Mouse (Mus musculus): ENCODE measurements around the gene Nlgn3. TPM values are rescaled to one million over a fixed set of nuclear protein-coding genes. Genes with fewer than 3 reads are reported as not detected.
A peak's percentile ranks its signal among the peaks of the same experiment; 100 is the strongest.
"Not testable (repeated sequence)": the region's sequence is repeated elsewhere in the genome, so short reads cannot be mapped to it uniquely, and the experiment has no call there.

The Nlgn3 gene
- total RNA-seq, 2 experiments from 2014 or later = 210 to 217 TPM

DNA sequence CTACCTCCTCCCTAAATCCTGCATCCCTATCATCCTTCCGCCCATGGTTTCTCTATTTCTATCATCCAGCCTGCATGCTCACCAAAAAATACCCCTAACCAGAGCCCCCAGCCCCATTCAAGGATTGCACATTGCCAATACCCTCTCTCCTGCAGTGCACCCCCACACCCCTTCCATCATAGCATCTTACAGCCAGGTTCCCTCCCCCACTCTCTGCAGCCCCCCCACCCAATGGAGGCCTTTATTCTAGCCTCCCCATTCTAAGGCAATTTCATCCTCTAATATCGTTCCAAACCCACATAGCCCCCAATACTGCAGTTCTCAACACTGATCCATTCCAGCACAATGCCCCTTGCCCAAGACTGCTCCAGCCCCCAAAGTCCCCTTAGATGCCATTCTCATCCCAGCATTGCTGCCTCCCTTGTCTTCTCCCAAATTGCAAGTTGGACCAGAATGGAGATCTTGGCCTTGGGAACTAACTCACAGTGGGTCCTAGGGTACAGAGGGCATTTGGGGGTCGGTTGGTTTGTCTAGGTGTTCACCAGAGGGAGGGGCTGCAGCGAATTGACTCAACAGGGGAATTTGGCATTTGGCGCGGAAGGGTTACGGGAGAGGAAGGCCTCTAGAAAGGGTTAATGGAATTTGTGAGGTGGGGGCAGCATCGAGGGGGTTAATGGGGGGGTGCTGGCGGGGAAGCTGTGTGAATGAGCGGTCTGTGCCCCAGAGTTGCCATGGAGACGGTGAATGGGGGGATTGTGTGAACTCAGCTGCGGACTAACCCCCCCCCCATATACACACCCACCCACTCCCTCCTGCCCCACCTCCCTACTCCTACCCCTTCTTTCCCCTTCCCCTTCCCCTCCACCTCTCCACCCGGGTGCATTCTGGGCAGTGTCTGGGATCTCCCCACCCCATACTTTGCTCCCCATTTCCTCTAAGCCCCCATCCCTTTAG lies 782 bp downstream of the Nlgn3 start:
- peak; percentile 35 to 47 for DNase-seq (ENCODE audit: low spot score in 2 of 2)

DNA sequence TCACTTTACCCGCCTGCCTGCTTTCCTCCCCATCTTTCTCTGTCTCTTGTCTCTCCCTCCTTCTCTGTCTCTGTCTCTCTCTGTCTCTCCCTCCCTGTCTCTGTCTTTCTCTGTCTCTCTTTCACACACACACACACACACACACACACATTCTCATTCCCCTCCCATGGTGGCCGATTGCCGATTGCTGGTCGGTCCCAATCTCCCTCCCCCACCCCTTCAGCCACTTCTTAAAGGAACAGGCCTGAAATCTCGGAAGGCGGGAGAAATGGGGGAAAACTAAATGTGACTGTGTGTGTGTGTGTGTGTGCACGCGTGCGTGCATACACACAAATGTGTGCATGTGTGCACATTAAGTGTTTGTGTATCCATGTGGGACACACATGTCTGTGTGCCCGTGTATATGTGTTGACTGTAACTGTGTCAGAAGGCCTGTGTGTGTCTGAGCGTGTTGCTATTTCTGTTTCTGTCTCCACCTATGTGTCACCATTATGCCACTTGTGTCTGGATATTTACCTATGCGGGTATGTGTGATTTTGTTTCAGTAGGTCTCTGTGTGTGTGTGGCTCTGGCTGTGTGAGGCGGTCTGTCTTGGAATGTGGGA lies 1.6 kb downstream of the Nlgn3 start:
- no peak for DNase-seq (ENCODE audit: low spot score in 2 of 2)

DNA sequence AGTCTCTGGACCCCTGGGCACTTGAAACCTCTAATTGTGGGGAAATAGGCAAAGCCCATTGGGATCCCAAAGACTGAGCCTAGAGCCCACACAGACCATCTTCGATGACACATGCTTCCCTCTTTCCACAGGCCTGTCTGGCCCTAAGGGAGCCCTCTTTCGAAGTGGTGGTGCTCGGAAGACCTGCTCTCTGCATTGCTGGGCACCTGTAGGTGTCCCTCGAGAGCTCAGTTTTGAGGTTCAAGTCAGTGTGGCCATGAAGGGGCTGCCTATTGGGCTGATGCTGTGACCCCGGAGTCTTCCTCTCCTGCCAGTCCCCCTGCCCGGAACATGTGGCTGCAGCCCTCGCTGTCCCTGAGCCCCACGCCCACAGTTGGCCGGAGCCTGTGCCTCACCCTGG lies 2.7 kb downstream of the Nlgn3 start:
- peak in 1 of 2 experiments; percentile 30 for DNase-seq (ENCODE audit: low spot score in 2 of 2)

DNA sequence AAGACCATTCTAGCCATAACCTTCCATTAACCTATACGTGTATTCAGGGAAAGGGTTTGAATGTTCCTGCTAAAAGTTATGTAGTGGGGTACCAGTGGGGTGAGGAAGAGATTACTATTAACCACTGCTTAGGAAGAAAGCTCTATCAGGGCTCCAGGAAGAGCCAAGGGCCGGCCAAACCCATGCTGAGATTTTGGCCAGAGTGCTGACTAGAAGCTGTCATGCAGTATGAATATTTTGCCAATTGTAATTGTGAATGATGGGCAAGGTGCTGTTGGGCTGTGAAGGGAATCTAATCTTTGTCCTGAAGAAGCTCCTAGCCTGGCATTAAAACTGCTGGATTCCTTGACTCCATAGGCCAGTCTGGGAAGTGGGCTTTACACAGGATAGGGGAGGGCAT lies 5.7 kb downstream of the Nlgn3 start:
- DNase-seq (ENCODE audit: low spot score in 2 of 2) = no peak

DNA sequence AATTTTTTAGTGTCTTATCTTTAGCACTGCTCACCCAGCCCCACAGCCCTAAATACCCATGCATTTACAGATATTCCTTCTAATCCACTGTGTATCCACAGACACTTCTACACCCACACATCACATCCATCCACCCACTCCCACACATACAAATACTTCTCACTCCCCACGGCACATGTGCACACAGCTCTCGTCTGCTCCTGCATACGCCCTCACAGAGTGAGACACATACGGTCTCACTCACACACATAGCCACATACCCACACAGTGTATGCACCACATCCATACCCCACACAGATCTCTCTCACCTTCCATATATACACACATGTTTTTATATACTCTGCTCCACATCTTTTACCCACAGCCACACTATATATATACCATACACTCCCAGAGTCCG lies 10.3 kb downstream of the Nlgn3 start:
- DNase-seq (ENCODE audit: low spot score in 2 of 2) = no peak

DNA sequence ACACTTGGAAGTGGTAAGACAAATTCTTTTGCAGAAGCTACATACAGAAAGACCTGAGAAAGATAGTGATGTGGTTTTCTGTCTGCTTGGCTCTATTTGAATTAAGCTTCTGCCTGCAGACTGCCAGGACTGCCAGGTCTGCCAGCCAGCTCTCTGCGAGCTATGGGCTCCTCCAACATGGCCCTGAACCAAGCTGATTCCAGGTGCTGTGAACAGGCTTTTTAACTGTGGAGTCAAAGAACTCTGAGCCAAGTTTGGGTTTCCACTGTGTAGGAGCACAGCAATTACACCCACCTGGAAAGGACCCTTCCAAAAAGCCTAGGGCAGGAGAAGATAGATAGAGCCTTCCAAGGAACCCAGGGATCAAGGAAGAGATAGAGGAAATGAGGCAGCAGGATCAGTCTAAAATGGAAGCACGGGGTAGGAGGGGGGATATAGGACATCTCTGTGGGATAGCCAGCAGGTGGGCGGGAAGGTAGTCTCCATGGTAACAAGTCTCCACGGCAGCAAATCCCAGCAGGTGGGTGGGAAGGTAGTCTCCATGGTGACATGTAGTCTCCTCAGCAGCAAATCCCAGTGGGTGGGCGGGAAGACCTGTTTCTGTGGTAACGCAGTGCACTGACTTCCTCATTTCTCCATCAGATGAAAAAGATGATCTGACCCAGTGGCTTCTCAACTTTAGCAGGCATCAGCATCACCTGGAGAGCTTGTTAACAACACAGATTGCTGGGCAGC lies 14.8 kb downstream of the Nlgn3 start:
- peak; percentile 45 to 60 for DNase-seq (ENCODE audit: low spot score in 2 of 2)

DNA sequence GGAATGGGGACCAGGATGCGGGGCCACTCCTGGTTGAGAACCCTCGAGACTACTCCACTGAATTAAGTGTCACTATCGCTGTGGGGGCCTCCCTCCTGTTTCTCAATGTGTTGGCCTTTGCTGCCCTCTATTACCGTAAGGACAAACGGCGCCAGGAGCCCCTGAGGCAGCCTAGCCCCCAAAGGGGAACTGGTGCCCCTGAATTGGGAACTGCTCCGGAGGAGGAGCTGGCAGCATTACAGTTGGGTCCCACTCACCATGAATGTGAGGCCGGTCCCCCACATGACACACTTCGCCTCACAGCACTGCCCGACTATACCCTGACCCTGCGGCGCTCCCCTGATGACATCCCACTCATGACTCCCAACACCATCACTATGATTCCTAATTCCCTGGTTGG lies 20.8 kb downstream of the Nlgn3 start:
- DNase-seq (ENCODE audit: low spot score in 2 of 2) = no peak

DNA sequence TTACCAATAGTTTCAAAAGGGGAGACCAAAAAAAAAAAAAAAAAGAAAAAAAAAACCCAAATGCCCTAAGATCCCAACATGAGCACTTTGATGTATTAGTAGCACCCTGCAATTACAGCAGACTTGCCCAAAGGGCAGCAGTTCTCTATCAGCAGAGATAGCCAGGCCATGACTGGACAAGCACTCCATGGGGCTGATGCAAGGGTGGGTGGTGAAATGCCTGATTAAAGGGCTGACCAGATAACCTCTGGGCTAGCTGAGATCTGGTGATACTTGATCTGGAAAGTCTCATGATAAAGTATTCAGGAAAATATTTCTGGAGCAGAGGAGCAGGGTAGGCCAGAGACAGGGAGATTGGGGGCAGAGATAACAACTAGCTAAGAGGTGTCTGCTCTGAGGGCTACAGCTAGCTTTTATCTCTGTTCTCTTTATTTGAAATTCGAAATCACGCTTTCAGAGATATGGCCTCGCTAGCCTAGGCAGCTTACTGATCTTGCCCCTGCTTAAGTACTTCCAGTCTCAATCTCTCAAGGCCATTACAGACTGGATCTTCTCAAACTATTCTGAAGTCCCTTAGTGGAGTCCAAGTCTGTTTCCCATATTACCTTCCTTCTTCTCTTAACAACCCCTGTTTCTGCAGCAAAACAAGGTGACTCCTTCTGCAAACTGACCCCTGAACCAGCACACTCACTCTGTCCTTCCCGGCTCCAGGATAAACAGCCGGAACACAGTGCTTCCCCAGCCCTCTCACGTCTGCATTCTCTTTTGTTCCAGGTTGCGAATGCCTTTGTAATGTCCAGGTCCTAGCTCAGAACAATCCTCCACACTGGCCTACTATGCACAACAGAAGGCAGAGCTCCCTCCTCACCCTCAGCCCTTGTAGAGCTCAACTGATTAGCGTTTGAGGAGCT lies 27.3 kb downstream of the Nlgn3 start:
- no peak for DNase-seq (ENCODE audit: low spot score in 2 of 2)

DNA sequence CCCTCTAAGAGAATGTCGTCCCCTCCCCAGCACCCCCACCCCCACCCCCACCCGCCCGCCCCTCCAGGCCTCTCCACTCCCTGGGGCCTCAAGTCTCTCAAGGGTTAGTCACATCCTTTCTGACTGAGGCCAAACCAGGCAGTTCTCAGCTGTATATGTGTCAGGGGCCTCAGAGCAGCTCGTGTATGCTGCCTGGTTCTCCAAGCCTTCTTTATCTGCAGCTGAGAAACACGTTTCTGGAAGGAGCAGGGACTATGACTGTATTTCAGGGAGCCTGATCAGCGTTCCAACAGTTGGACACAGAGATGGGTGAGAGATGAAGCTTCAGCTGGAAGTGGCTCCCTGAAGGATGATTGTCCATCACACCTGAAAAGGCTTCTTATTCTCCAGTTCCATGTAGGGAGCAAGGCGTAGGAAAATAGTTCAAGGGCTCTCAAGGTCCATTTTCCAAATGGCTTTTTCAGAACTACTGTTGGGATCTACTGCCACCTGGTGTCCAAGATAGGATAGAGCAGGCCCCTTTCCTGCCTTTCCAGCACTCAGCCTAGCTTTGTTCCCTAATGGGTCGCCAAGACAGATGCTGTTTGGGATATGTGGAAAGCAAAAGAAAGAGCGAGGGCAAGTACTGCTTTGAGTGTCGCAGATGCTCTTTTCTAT lies 30.5 kb downstream of the Nlgn3 start:
- DNase-seq (ENCODE audit: low spot score in 2 of 2) = peak; percentile 65 to 76

DNA sequence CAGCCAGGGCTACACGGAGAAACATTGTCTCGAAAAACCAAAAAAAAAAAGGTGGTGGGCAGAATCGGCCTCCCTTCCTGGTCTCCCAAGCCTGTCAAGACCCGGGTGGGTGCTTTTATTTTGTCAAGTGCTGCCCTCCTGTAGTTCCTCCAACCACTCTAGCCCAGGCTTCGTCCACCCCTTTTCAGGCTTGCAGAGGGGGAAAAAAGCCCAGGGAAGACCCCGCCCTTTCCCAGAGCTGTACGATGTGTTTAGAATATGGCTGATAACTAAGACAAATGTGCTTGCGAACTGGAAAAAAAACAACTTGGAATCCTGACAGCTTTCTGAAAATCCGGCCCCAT lies 33.0 kb downstream of the Nlgn3 start:
- no peak for DNase-seq (ENCODE audit: low spot score in 2 of 2)

DNA sequence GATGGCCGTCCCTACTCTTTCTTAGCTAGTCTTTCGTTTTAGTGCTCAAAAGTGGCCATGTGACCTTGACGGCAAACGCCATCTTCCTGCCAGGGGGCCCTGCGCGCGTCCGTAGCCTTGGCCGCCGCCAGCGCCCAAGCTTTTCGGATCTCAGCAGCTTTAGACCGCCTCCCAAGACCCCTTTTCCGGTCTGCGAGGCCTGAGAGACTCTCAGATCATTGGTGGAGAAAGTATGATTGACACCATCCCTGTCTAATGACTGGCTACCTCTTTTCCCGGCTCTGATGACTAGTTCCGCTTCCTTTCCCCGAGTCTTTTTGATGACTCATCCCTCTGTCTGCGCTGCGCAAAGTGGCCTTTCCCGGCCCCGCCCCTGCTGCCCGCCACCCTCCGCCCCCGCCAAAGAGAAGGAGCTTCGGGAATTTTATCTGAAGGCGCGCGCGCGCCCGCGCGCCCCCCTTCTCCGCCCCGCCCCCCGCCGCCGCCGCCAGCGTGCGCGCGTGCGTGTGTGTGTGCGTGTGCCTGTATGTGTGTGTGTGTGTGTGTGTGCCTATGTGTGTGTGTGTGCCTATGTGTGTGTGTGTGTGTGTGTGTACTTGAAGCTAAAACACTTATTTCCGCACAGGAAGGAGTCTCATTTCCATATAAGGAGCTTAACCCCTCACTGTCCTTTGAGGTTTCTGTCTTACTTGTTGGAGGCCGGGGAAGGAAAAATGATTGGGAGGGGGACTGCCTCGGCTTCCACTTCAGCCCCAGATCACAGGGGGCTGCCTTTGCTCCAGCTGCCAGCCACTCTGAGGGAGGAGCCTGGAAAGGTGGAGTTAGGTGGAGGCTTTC lies 33.6 kb downstream of the Nlgn3 start:
- peak; percentile 73 to 80 for DNase-seq (ENCODE audit: low spot score in 2 of 2)

DNA sequence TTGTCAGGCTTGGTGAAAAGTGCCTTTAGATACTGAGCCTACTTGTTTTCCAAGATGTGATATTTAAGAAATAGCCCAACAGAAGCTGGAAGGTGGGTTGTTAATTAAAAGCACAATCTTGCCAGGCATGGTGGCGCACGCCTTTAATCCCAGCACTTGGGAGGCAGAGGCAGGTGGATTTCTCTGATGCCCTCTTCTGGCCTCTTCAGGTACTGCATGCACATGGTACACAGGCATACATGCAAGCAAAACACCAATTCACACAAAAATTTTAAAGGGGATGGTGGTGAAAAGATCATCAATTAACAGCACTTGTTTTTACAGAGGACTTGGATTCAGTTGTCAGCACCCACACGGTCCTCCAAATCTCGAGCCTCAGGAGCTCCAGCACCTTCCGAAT lies 35.6 kb downstream of the Nlgn3 start:
- DNase-seq (ENCODE audit: low spot score in 2 of 2) = no peak

DNA sequence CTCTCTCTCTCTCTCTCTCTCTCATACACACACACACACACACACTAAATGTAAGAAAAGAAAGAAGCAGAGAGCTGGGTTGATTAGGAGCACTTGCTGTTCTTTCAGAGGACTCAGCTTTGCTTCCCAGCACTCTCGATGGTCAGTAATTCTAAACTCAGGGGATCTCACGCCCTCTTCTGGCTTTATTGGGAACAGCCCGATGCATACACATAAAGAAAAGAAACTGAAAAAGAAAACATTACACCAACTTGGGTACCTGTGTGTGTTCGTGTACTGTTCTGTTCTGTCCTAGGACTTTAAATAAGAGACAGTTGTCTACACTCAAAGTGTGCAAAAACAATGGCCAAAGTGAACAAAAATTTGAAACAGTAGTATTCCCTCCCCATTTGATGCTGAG lies 39.7 kb downstream of the Nlgn3 start:
- no peak for DNase-seq (ENCODE audit: low spot score in 2 of 2)

DNA sequence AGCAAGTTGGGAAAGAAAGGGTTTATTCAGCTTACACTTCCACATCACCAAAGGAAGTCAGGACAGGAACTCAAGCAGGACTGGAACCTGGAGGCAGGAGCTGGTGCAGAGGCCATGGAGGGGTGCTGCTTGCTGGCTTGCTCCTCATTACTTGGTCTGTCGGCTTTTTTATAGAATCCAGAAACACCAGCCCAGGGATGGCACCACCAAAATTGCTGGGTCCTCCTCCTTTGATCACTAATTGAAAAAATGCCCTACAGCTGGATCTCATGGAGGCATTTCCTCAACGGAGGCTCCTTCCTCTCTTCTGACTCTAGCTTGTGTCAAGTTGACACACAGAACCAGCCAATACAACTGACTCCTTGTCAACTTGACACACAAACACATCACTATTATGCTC lies 43.9 kb downstream of the Nlgn3 start:
- not testable (repeated sequence) for DNase-seq (ENCODE audit: low spot score in 2 of 2)

DNA sequence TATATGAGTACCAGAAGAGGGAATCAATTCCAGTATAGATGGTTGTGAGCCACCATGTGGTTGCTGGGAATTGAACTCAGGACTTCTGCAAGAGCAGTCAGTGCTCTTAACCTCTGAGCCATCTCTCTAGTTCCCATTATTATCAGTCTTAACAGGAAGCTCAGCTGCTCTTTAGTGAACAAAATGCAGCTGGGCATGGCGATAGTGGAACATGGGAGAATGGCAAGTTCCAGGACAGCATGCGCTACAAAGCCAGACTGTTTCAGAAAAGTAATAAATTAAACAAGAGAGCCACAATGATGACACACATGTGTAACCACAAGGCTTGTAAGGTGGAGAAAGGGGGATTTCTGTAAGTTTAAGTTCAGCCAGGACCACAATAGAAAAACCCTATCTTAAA lies 46.5 kb downstream of the Nlgn3 start:
- no peak for DNase-seq (ENCODE audit: low spot score in 2 of 2)

DNA sequence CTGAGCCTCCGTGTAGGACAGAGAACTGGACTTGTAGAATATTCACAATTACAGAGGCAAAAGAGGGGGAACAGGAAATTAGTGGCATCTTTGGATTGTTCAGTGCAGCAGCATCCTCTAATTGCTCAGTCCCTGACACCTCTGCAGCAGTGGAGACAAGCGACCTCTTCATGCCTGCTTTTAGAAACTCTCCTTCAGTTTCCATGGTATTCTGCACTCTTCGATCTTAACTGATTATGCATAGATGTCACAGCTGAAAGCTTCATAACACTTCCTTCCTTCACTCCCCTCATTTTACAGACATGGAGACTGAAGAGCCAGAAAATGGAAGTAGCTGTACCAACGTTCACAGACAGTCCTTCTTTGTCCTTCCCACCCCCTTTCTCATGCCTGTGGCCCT lies 47.5 kb downstream of the Nlgn3 start:
- DNase-seq (ENCODE audit: low spot score in 2 of 2) = no peak

DNA sequence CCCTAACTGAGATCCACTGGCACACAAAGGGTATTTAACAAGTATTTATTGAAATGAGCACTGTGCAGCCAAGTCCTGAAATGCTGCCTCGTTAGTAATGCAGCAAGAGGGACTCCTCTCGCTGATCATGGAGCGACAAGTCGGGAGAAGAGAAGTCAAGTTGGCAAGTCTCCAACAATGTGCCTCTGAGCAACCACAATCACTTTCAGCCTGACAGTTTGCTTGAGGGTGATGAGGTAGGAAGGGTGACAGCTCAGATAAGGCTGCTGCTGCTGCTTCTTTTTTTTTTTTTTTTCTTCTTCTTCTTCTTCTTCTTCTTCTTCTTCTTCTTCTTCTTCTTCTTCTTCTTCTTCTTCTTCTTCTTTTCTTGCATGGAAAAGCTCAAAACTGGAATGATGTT lies 52.2 kb downstream of the Nlgn3 start:
- DNase-seq (ENCODE audit: low spot score in 2 of 2) = no peak

DNA sequence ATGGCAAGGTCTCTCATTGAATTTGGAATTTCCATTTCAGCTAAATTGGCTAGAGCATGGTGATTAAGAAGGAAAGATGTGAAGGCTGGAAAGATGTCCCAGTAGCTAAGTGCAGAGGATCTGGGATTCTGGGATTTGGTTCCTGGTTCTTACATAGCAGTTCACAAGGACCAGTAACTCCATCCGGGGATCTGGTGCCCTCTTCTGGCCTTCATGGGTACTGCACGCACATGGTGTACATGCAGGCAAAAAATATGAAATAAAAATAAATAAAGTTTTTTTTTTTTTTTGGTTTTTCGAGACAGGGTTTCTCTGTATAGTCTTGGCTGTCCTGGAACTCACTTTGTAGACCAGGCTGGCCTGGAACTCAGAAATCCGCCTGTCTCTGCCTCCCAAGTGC lies 59.9 kb downstream of the Nlgn3 start:
- not testable (repeated sequence) for DNase-seq (ENCODE audit: low spot score in 2 of 2)

DNA sequence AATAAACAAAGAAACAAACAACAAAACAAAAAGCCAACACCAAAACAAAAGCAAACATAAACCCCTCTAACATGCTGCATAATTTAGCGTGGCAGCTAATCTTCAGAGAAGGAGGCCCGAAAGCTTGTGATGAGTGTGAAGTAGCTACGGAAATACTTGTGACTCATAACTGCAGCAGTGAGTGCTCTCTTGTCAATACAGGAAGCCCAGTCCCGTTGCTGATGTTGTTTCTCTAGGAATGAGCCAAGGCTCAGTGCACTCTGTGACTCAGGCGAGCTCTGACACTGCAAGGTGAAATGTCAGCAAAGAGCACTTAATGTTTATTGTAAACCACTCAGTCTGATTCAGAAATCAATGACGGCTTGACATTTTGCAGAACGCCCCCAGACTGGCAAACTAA lies 70.0 kb downstream of the Nlgn3 start:
- DNase-seq (ENCODE audit: low spot score in 2 of 2) = no peak

DNA sequence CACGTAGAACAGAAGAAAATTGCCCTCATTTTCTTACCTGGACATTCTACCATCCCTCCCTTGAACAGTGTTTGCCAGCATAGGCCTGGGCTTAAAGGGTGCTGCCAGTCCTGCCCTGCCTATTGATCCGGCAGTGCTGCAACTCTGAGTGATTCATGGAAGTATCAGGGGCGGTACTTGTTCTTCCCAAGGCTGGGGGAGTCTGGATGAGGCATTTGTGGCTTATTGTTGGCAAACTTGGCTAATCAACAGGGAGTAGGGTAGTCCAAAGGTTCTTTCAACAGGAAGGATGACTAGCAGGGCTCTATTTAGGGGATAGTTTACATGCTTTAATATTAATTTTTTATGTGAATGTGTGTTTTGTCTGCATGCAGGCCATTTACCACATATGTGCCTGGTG lies 71.6 kb downstream of the Nlgn3 start:
- DNase-seq (ENCODE audit: low spot score in 2 of 2) = no peak

Data from layer of hippocampus, postnatal 10 days (tissue).